Mouse (Mus musculus) limb, embryonic 12.5 days (tissue): ENCODE results near the gene Klk1b8. TPM values are rescaled to one million over a fixed set of nuclear protein-coding genes. Genes with fewer than 3 reads are reported as not detected.

Experiments
- polyA plus RNA-seq: library from polyadenylated mRNA; unstranded; fragments of >200 nt; fragmentation: Nextera tagmentation; extraction: Ambion mirVana; gene quantifications from 2 replicates; pipeline ENCODE4 v1.2.1, GENCODE M21; 2016

The Klk1b8 gene
- polyA plus RNA-seq, 1 experiment from 2014 or later: not detected

Other genes starting within 250 kb of the Klk1b8 start
- gene Klk13, start 238.1 kb upstream of the Klk1b8 start, polyA plus RNA-seq: 0.11 and 0.31 TPM in 2 replicates
- not detected in 2 replicates for gene Klk12, start 181.8 kb upstream of the Klk1b8 start, polyA plus RNA-seq
- not detected in 2 replicates for gene Klk11, start 176.1 kb upstream of the Klk1b8 start, polyA plus RNA-seq
- 0.35 and 0.41 TPM in 2 replicates for gene Klk10, start 169.6 kb upstream of the Klk1b8 start, polyA plus RNA-seq
- gene Klk9, start 158.8 kb upstream of the Klk1b8 start, polyA plus RNA-seq: 0.14 and 0.19 TPM in 2 replicates
- gene Klk8, start 153.1 kb upstream of the Klk1b8 start, polyA plus RNA-seq: 12.7 and 13.4 TPM in 2 replicates
- gene Klk7, start 139.4 kb upstream of the Klk1b8 start, polyA plus RNA-seq: 0.10 TPM in 1 of 2 replicates, not detected in the other
- not detected in 2 replicates for gene Klk6, start 126.2 kb upstream of the Klk1b8 start, polyA plus RNA-seq
- gene Klk5, start 108.7 kb upstream of the Klk1b8 start, polyA plus RNA-seq: 0.28 TPM in 1 of 2 replicates, not detected in the other
- gene Klk4, start 69.5 kb upstream of the Klk1b8 start, polyA plus RNA-seq: 0.23 TPM in 1 of 2 replicates, not detected in the other
- gene Klk15, start 16.9 kb upstream of the Klk1b8 start, polyA plus RNA-seq: not detected in 2 replicates
- gene Klk1b1, start 16.1 kb downstream of the Klk1b8 start, polyA plus RNA-seq: not detected in 2 replicates
- not detected in 2 replicates for gene Klk1b9, start 25.4 kb downstream of the Klk1b8 start, polyA plus RNA-seq
- not detected in 2 replicates for gene Klk1b11, start 45.2 kb downstream of the Klk1b8 start, polyA plus RNA-seq
- not detected in 2 replicates for gene Klk1b26, start 61.5 kb downstream of the Klk1b8 start, polyA plus RNA-seq
- not detected in 2 replicates for gene Klk1b27, start 101.6 kb downstream of the Klk1b8 start, polyA plus RNA-seq
- gene Klk1b21, start 151.7 kb downstream of the Klk1b8 start, polyA plus RNA-seq: not detected in 2 replicates
- not detected in 2 replicates for gene Klk1b22, start 162.0 kb downstream of the Klk1b8 start, polyA plus RNA-seq
- not detected in 2 replicates for gene Klk1b16, start 186.1 kb downstream of the Klk1b8 start, polyA plus RNA-seq
- not detected in 2 replicates for gene Klk1b24, start 237.6 kb downstream of the Klk1b8 start, polyA plus RNA-seq
- gene Klk1b3, start 247.5 kb downstream of the Klk1b8 start, polyA plus RNA-seq: not detected in 2 replicates